8 mouse cellular contexts compared by ENCODE assay signal in the genomic region with DNA sequence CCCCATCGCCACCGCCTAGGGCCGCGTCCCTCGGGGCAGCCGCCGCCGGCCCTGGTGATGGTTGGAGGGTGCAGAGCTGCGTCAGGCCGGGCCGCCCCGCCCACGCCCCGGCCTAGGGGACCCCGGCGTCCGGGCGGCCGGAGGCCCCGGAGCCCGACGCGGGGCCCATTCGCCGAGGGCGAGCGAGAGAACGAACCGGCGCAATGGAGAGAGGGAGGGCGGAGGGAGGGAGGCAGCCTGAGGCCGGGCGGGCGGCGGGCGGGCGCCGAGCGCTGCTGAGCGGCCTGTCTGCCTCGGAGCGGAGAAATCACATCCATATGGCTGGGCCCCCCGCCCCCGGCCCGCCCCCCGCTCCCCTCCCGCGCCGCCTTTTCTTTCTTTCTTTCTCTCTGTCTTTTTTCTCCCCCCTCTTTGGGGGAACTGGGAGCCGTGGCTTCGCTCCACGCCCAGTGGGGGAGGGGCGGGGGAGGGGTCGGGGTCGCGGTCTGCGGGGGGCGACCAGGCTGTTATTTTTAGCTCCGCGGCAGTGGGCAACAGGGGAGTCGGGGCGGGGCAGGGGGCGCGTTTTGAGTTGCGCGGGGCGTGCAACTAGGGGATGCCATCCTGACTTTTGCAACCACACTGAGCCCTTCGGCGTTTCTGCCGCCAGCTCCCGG. TPM values are rescaled to one million over a fixed set of nuclear protein-coding genes. Genes with fewer than 3 reads are reported as not detected.
A peak's percentile ranks its signal among the peaks of the same experiment; 100 is the strongest.
DNase-seq lines count a peak whose midpoint lies in the region; ATAC-seq and TF ChIP-seq lines count a peak whose summit lies in the region.

No protein-coding gene starts in this region.

- H3K4me2 ChIP-seq in kidney, postnatal 0 days (ENCODE audit: low read length) = peak overlapping the region; percentile 94
- peak overlapping the region; percentile 95 for H3K4me2 ChIP-seq in midbrain, embryonic 13.5 days (replicated peaks)

- WGBS in kidney, postnatal 0 days = 1% methylated on average over 31 of the region's 71 CpGs
- WGBS in midbrain, embryonic 13.5 days = under 1% methylated on average over 46 of the region's 71 CpGs

- no peak for TF ChIP-seq CTCF in kidney, postnatal 0 days (IDR thresholded peaks at IDR 0.05; ENCODE audit: low read depth)

- peak overlapping the region; percentile 77 for H3K4me3 ChIP-seq in kidney, postnatal 0 days (replicated peaks; ENCODE audit: low read depth, low read length)
- peak overlapping the region; percentile 60 for H3K4me3 ChIP-seq in midbrain, embryonic 13.5 days (replicated peaks)

- no peaks in the 10 kb centered on the region for H3K27me3 ChIP-seq in kidney, postnatal 0 days (ENCODE audit: insufficient read depth, low read length)
- H3K27me3 ChIP-seq in midbrain, embryonic 13.5 days = peaks cover 46% of the 10 kb centered on the region

- peak overlapping the region; percentile 89 for H3K9ac ChIP-seq in kidney, postnatal 0 days (ENCODE audit: low read depth, low read length)
- peak overlapping the region; percentile 79 for H3K9ac ChIP-seq in midbrain, embryonic 13.5 days (replicated peaks)

- H3K27ac ChIP-seq in kidney, postnatal 0 days = peak overlapping the region; percentile 91
- 0 out of 2 replicates have a peak overlapping the region, but pooled peaks have one; percentile 5 for H3K27ac ChIP-seq in midbrain, embryonic 13.5 days

- DNase-seq in adrenal gland, adult 18-20 months (ENCODE audit: low spot score in 2 of 2) = peak; percentile 22 to 37
- DNase-seq in adrenal gland, adult 8-10 months = no peak
- DNase-seq in R1 (ENCODE audit: low read depth, low spot score) = peak; percentile 39
- peak; percentile 43 for DNase-seq in forelimb bud, embryonic 11.5 days (ENCODE audit: low read depth, low spot score)
- peak; percentile 56 for DNase-seq in kidney, postnatal 0 days (ENCODE audit: low spot score)
- no peak for DNase-seq in layer of hippocampus, adult 18-20 months (ENCODE audit: low spot score in 2 of 2)

- no peaks in the 10 kb centered on the region for H3K9me3 ChIP-seq in kidney, postnatal 0 days (replicated peaks; ENCODE audit: low read length)
- H3K9me3 ChIP-seq in midbrain, embryonic 13.5 days = no peaks in the 10 kb centered on the region

- no peaks in the 10 kb centered on the region for H3K36me3 ChIP-seq in kidney, postnatal 0 days (ENCODE audit: insufficient read depth, low read length)
- H3K36me3 ChIP-seq in midbrain, embryonic 13.5 days = no peaks in the 10 kb centered on the region

- peaks cover 27% of the 10 kb centered on the region for H3K4me1 ChIP-seq in kidney, postnatal 0 days (replicated peaks; ENCODE audit: insufficient read depth, low read length)
- H3K4me1 ChIP-seq in midbrain, embryonic 13.5 days (replicated peaks) = peaks cover 25% of the 10 kb centered on the region

- peak; percentile 14 for ATAC-seq in kidney, postnatal 0 days (replicated peaks; ENCODE audit: low FRiP score, low read depth)
- peak; percentile 74 for ATAC-seq in midbrain, embryonic 13.5 days
- ATAC-seq in monocyte, adult 5-6 weeks (replicated peaks; ENCODE audit: insufficient number of reproducible peaks, low FRiP score, low TSS enrichment, poor library complexity, severe bottlenecking) = no peak

RNA-seq across cellular contexts. Expression of a gene that starts 0.8 kb away (rescaled TPM):
- total RNA-seq in adrenal gland, adult 18-20 months (2021) = 1 to 10 TPM in 1 of 2 experiments, under 1 TPM in 1; 0.93 to 4.1 TPM
- under 1 TPM in 2 of 4 experiments, not detected in 2; 0.26 to 0.40 TPM for total RNA-seq in adrenal gland, adult 8-10 months (2022)
- polyA plus RNA-seq in kidney, postnatal 0 days (2015; fragmentation: Nextera tagmentation; extraction: Ambion mirVana) = 1.1 and 1.5 TPM in 2 replicates
- not detected in 2 replicates for polyA plus RNA-seq in midbrain, embryonic 13.5 days (2015; fragmentation: Nextera tagmentation; extraction: Ambion mirVana)
- 0.49 TPM in 1 of 3 replicates, not detected in the others for total RNA-seq in monocyte, adult 5-6 weeks (2017)
- total RNA-seq in layer of hippocampus, adult 18-20 months (2021) = not detected

RNA-seq across cellular contexts. Expression of a gene that starts 4.5 kb away (rescaled TPM):
- 10 to 100 TPM; 11.3 to 34.2 TPM for total RNA-seq in adrenal gland, adult 18-20 months (2021)
- 10 to 100 TPM in 1 of 4 experiments, 1 to 10 TPM in 3; 7.2 to 12.3 (median 9.3) TPM for total RNA-seq in adrenal gland, adult 8-10 months (2022)
- polyA plus RNA-seq in kidney, postnatal 0 days (2015; fragmentation: Nextera tagmentation; extraction: Ambion mirVana) = 179 and 192 TPM in 2 replicates
- polyA plus RNA-seq in midbrain, embryonic 13.5 days (2015; fragmentation: Nextera tagmentation; extraction: Ambion mirVana) = 9.2 and 11.2 TPM in 2 replicates
- total RNA-seq in monocyte, adult 5-6 weeks (2017) = 1.1 TPM in 1 of 3 replicates, not detected in the others
- 1 to 10 TPM; 3.9 TPM for total RNA-seq in layer of hippocampus, adult 18-20 months (2021)

RNA-seq across cellular contexts. Expression of a gene that starts 55.5 kb away (rescaled TPM):
- not detected for total RNA-seq in adrenal gland, adult 18-20 months (2021)
- not detected for total RNA-seq in adrenal gland, adult 8-10 months (2022)
- polyA plus RNA-seq in kidney, postnatal 0 days (2015; fragmentation: Nextera tagmentation; extraction: Ambion mirVana) = not detected in 2 replicates
- not detected in 2 replicates for polyA plus RNA-seq in midbrain, embryonic 13.5 days (2015; fragmentation: Nextera tagmentation; extraction: Ambion mirVana)
- total RNA-seq in monocyte, adult 5-6 weeks (2017) = not detected in 3 replicates
- not detected for total RNA-seq in layer of hippocampus, adult 18-20 months (2021)

Comparison
In these comparisons a context has a peak if more than half of its experiments do, and no peak if none do; other contexts are left out.
1. DNase-seq: peak in adrenal gland, adult 18-20 months (2 of 2), R1 (single experiment), forelimb bud, embryonic 11.5 days (single experiment) and kidney, postnatal 0 days (single experiment); none in adrenal gland, adult 8-10 months (single experiment) and layer of hippocampus, adult 18-20 months (0 of 2).